Comparison of ENCODE assay signal across 7 mouse cellular contexts in genomic region chr10:7589592-7590233, GRCm38 (mm10). TPM values are rescaled to one million over a fixed set of nuclear protein-coding genes. Genes with fewer than 3 reads are reported as not detected.
DNase-seq lines count a peak whose midpoint lies in the region; ATAC-seq lines count a peak whose summit lies in the region.

Gene Lrp11, plus strand, starts transcription at chr10:7589800.

- peak; percentile 97 for ATAC-seq in midbrain, embryonic 13.5 days

- no peaks in the 10 kb centered on the region for H3K36me3 ChIP-seq in embryonic facial prominence, embryonic 10.5 days (replicated peaks)
- H3K36me3 ChIP-seq in limb, embryonic 10.5 days, result no peaks in the 10 kb centered on the region
- no peaks in the 10 kb centered on the region for H3K36me3 ChIP-seq in midbrain, embryonic 13.5 days

- peak within 1 kb of the TSS; percentile 69 for H3K27ac ChIP-seq in embryonic facial prominence, embryonic 10.5 days (replicated peaks)
- peak within 1 kb of the TSS; percentile 50; the same call in 1 of the 2 replicates for H3K27ac ChIP-seq in limb, embryonic 10.5 days
- H3K27ac ChIP-seq in midbrain, embryonic 13.5 days, result peak within 1 kb of the TSS; percentile 92

- H3K9me3 ChIP-seq in embryonic facial prominence, embryonic 10.5 days, result no peaks in the 10 kb centered on the region
- no peaks in the 10 kb centered on the region for H3K9me3 ChIP-seq in limb, embryonic 10.5 days (replicated peaks)
- H3K9me3 ChIP-seq in midbrain, embryonic 13.5 days, result no peaks in the 10 kb centered on the region

- H3K27me3 ChIP-seq in embryonic facial prominence, embryonic 10.5 days (replicated peaks; ENCODE audit: low read depth, poor library complexity, severe bottlenecking), result peaks cover 26% of the 10 kb centered on the region
- peaks cover 30% of the 10 kb centered on the region for H3K27me3 ChIP-seq in limb, embryonic 10.5 days (ENCODE audit: low read depth, poor library complexity, severe bottlenecking)
- peaks cover 9% of the 10 kb centered on the region for H3K27me3 ChIP-seq in midbrain, embryonic 13.5 days

- peak within 1 kb of the TSS; percentile 89 for H3K4me2 ChIP-seq in midbrain, embryonic 13.5 days (replicated peaks)

- peak within 1 kb of the TSS; percentile 84 for H3K4me3 ChIP-seq in embryonic facial prominence, embryonic 10.5 days
- peak within 1 kb of the TSS; percentile 82 for H3K4me3 ChIP-seq in limb, embryonic 10.5 days
- peak within 1 kb of the TSS; percentile 88 for H3K4me3 ChIP-seq in midbrain, embryonic 13.5 days (replicated peaks)

- H3K4me1 ChIP-seq in embryonic facial prominence, embryonic 10.5 days, result peaks cover 11% of the 10 kb centered on the region
- peaks cover 12% of the 10 kb centered on the region for H3K4me1 ChIP-seq in limb, embryonic 10.5 days
- peaks cover 31% of the 10 kb centered on the region for H3K4me1 ChIP-seq in midbrain, embryonic 13.5 days (replicated peaks)

- WGBS in embryonic facial prominence, embryonic 10.5 days, result under 1% methylated on average over 76 of the region's 76 CpGs
- under 1% methylated on average over 70 of the region's 76 CpGs for WGBS in limb, embryonic 10.5 days
- under 1% methylated on average over 50 of the region's 76 CpGs for WGBS in midbrain, embryonic 13.5 days

- peak; percentile 97 for DNase-seq in adrenal gland, postnatal 10 days
- DNase-seq in embryonic facial prominence, embryonic 10.5 days (ENCODE audit: low spot score), result peak; percentile 96
- DNase-seq in gonadal fat pad, adult 2 months (ENCODE audit: low read depth), result peak; percentile 33
- DNase-seq in kidney, adult 11 months, result peak; percentile 87
- DNase-seq in limb, embryonic 10.5 days (ENCODE audit: low spot score), result peak; percentile 98
- DNase-seq in spleen, adult 12 weeks (ENCODE audit: low spot score), result peak; percentile 87

- peak within 1 kb of the TSS; percentile 92 for H3K9ac ChIP-seq in midbrain, embryonic 13.5 days (replicated peaks)

RNA-seq across cellular contexts. Expression of gene Lrp11, which starts in this region (rescaled TPM):
- 10 to 100 TPM; 12.9 to 16.5 TPM for total RNA-seq in adrenal gland, postnatal 10 days (2021)
- 4.8 and 5.2 TPM in 2 replicates for polyA plus RNA-seq in embryonic facial prominence, embryonic 10.5 days (2016; fragmentation: Nextera tagmentation; extraction: Ambion mirVana)
- polyA plus RNA-seq in gonadal fat pad, adult 2 months (2012; rRNA removed), result 3.8 and 4.0 TPM in 2 replicates
- 1.4 and 1.6 TPM in 2 replicates for polyA plus RNA-seq in limb, embryonic 10.5 days (2016; fragmentation: Nextera tagmentation; extraction: Ambion mirVana)
- polyA plus RNA-seq in midbrain, embryonic 13.5 days (2015; fragmentation: Nextera tagmentation; extraction: Ambion mirVana), result 21.3 and 23.5 TPM in 2 replicates

Comparison
In these comparisons a context has a peak if more than half of its experiments do, and no peak if none do; other contexts are left out.
1. Peak in every context shown above with its lines: DNase-seq, ATAC-seq, H3K4me3 ChIP-seq and H3K27ac ChIP-seq.
2. DNase-seq: peak in every context shown above with its lines; median percentile 98 in limb, embryonic 10.5 days; 97 in adrenal gland, postnatal 10 days; 96 in embryonic facial prominence, embryonic 10.5 days; 87 in kidney, adult 11 months; 87 in spleen, adult 12 weeks; 33 in gonadal fat pad, adult 2 months.